Mouse (Mus musculus) ovary, postnatal 10 days (tissue): ENCODE measurements at regions not wholly inside any gene's neighbourhood (a gene's known extent, or its start where the extent isn't known, plus 50 kb on each side); places are given as distances from the start of the nearest gene placed in this dataset.

Experiments used
- DNase-seq: peaks from one replicate; pipeline ENCODE4 v3.0.0; 2022; ENCODE audit warnings: low spot score

DNA sequence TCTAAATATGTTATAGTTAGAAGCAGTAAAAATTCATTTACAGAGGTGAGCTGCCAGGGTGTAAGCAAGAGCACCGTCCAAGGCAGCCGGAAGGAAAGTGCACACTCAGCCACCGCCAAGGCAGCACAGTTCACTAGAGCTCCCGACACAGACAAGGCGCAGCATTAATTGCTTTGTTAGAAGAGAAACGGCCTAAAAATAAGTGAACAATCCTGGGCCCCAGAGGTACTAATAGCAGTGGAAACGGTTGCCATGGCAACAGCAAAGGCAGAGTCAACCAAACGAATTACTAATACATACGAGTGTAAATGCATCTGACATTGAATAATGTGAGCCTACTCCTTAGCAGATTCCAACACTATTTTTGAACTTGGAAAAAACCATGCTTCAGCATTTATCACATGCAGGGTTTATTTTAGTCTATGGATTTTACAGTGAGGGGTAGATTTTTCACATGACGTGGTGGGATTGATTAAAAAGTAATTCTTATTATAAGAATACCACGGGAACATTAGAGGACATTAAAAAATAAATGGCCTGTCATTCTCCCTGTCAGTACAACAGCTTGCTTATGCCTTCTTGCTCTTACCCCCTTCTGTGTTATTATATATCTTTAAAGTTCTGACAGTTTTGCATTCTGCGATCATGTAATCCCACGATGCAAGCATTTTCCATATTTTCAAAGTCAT lies 62.5 kb downstream of the Cavin4 start:
- no peak for DNase-seq

DNA sequence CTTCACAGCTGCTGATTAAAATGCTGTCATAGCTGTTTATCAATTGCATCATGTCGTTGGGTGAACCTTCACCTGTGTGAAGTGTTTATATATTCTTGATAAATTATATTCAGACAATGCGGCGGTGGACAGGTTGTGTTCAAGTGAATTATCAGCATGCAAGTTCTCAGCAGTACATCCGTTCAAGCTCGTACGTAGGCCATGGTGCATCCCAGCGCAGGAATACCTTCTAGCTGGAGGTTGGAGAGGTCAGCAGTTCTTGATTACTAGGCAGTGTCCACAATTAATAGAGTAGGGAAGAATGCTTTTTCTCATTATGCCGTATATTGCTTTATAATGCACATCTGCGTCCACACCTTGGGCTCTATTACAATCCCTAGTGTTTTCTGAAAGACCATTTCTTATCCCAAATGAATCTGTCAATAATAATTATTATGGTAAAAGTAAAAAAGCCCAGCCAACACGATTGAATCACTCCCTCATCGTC lies 63.1 kb downstream of the Cavin4 start:
- DNase-seq: no peak

DNA sequence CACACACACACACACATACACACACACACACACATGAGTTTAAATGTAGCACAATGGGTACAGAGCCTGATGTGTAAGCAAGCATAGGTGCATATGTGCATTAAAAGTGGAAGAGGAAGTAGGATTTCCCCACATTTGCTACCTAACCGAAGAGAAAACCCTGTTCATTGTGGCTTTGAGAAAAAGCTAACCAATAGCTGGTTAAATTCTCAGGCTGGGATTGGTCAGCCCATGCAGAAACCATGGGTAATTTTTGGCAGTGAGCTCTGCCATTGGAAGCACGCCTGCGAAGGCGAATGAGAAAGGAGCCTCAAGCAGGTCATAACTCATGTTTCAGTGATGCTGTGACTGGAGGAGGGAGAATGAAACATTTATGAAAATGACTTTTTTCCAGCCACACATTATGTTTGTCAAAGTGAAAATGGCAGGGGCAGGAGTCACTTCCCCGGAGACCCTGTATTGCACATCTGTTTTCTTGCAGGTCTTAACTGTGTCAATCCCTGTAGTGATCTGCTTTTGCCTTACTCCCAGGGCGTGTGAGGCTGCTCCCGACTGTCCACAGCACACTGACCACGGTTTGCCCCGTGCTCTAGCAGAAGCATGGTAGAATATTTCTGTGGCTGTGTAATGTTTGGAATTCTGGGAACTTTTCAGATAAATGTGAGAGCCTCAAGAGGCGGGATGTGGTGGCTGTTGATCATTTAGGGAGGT lies 71.7 kb downstream of the Cavin4 start:
- no peak for DNase-seq

DNA sequence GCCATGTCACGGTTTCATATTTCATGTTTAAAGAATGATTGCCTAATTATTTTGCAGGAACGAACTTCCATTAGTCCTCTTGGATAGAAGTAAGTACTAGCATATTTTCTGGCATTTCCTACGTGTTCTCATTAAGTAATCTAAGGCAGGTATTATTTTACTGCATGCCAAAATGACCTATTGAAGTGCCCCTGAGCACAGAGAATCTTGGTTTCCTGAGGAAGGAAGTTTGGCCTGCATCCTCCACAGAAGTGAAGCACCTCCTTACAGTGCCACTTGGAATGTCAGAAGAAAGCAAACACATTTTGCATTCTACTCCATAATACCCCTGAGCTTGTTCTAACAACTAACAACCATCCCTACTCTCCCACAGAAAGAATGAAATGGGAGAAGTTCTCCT lies 82.9 kb downstream of the Cavin4 start:
- no peak for DNase-seq

DNA sequence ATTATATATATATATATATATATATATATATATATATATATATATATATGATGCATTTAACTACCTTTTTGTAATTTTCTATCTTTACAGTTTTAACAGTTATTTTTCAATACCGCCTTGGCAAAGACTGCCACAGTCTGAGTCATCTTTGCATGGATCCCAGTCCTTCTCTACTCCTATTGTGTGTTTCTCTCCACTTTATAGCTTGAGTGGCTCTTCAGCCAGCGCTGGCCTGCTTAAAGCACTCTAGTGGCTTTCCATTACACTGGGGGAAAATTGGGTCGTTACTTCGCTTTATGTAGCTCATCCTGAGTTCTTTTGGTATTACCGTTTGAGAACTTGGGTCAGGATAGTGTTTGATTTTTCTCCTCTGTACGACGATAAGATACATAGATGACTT lies 86.3 kb downstream of the Cavin4 start:
- no peak for DNase-seq

DNA sequence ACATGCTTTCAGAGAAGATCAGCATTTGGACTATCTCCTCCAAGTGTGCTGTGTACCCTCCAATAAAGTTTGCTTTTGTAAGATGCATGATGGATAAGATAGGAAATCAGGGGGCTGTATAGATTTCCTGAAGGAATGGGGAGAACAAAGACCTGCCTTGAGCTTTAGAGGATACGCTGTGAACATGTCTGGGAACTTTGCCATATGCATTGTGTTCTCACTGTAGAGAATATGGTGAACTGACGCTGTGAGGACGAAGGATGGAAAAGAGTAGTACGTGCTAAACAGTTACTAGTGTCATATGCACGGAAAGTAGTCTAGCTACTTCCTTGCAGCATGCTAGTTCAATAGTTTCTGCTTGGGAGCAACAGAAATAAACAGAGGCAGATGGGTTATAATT lies 86.8 kb downstream of the Cavin4 start:
- no peak for DNase-seq

DNA sequence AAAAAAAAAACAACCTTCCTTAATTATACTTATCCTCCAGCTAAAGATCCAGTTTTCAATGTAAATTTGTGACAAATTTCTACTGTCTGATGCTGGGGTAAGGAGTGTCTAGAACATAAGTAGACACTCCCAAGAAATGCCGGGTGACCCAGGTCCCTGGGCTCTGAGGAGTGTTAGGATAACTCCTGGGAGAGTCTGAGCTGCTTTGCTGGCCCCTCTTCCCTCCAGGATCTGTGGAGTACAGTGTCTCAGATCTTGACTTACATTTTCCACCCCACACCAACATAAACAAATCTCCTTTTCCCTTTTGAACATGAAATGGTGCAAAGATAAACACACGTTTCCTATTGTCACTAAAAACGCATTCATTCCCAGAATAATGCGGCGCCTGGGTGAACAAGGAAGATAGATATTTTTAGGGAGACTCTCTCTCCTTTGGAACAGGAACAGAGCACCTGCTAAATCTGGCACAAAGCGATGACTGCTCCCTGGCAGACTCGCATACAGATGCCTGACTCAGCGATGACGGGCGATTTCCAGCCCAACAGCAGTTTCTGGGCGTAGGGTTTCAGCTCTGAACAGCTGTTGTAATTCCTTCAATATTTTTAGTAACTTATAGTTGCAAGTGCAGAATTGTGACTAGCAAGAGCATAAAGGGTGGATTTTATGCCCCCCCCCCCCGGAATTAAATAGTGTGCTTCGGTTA lies 91.3 kb downstream of the Cavin4 start:
- no peak for DNase-seq

DNA sequence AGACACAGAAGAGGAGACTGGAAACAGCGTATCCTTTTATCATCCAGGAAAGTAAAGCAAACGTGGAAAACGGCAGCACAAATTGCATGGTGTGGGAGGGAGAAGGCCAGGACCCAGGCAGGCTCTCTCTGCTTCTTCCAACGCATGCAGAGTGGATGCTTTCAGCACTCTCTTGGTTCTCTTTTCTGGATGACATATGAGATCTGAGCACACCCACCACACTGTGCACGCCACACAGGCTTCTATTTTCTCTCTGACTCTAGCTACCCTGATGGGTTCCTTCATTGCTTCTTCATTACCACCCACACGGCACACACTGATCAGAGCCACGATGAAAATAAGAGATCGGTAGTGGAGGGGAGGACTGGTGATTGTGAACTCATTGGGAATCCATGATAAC lies 97.3 kb downstream of the Cavin4 start:
- DNase-seq: no peak

DNA sequence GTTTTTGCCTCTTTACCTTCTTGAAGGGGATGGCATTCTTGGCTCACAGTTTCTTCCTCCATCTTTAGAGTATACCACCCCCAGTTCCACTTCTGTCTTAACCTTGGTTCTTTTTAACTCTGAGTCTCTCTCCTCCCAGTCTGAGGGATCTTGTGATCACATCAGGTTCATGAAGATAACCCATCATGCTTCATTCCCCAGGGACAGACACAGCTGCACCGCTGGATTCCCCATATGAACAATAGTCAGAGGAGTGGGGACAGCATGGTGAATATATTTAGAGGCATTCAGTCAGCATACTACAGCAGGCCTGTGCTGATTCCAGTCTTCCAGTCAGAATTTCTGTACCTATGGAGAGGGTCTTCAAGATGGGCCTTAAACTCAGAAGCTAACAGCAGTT lies 103.1 kb downstream of the Cavin4 start:
- no peak for DNase-seq

DNA sequence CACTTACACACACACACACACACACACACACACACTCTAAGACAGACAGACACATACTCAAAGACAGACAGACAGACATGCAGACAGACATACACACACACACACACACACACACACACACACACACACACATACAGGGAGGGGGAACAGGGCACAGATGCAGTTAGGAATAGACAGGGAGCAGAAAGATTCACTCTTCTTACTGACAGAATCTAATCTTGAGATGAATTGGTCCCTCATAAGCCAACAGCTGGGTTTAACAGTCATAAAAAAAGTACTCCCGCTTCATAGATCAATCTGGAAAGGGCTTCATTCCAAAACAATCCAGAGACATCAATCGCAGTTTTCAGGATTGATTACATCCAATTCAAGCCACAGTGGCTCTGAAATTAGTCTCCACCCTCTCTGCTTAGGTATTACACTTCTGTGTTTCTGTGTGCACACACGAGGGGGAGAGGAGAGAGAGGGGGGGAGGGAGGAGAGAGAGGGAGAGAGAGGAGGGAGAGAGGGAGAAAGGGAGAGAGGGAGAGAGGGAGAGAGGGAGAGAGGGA lies 107.2 kb downstream of the Cavin4 start:
- DNase-seq: no peak

DNA sequence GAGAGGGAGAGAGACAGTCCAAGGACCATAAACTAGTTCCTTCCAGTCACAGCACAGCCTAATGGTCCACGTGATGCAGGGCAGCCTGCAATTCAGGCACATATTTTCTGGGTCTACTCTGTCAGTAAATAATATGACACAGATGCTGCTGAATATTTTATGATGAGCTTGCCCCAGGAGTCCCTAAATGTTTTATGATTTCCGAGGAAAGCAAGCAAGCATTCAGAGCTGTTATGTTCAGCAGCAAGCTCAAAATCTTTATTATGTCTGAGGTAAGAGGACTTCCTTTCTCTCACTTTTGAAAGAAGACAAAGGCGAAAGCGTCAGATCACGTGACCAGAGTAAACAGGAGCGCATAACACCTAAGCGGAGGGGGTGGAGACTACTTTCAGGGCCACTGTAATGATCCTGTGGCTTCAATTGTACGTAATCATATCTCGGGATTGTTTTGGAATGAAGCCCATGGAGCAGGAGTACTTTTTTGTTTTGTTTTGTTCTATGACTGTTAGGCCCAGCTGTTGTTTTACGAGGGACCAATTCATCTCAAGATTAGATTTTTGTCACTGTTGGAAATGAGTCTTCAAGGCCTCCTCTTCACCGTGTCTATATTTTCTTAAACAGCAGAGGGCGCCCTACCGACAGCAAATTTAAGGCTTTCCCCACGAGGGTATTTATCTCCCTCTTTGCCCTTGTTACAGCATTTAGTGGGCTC lies 107.8 kb downstream of the Cavin4 start:
- DNase-seq: no peak

DNA sequence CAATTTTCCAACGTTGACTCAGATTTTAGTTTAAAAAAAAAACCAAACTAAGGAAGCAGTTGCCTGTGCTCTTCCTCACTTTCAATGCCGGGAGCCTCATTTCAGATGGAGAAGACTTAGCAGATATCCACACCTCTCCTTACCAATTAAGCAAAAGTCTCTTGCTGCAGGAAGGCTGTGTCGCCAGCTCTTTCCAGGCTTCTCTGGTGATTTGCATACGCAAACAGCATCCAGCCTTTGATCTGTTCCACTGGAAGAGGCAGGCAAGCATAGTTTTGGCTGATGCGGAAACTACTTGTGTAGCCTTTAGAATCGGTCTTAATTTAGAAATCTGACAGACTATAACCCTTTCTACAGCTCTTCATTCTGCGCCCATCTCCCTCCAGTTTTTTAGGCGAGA lies 108.5 kb downstream of the Cavin4 start:
- DNase-seq: no peak

DNA sequence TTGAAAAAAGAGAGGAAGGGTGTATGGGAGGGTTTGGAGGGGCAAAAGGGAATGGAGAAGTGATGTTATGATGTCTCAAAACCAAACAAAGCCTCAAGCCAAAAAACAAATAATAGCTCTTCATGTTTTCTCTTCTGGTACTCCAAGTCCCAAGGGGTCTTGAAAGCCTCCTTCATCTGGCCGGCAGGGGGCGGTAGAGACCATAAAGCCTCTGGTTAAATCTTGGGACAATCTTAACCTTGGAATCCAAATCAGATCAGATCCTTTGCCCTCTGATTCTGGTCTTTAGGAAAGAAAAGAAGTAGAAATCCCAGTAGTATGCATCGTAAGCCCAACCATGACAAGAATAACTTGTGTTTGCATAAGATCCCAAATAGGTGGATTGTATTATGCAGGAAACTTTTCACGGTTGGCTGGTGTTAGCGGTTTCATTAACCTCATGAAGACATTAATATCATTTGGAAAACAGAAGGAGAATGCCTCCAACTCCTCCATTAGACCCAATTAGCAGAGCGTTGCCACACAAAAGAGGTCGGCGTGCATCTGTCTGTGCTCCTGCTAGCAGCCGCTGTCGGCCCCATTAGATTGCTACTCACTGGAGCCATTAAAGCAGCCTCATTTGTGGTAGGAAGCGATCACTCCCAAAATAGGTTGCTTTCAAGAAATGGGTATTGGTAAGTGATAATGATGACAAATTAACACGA lies 116.0 kb downstream of the Cavin4 start:
- peak; percentile 42 for DNase-seq

DNA sequence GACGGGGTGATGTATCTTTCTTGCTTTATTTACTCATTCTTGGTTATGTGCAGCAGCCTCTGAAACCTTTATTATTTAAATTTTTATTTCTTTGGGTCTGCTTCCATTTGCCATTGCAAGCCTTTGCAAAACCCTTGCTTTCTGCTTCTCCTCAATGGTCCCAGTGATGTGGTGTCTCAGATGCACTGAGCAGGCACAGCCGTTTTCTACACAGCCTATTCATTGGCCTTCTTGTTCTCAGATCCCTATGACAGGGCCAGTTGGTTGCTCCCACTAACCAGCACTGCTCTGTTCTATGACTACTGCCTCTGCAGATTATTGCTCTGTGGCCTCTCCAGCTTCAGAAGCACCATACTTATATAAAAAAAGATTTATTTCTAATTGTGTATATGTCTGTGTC lies 116.6 kb downstream of the Cavin4 start:
- no peak for DNase-seq

DNA sequence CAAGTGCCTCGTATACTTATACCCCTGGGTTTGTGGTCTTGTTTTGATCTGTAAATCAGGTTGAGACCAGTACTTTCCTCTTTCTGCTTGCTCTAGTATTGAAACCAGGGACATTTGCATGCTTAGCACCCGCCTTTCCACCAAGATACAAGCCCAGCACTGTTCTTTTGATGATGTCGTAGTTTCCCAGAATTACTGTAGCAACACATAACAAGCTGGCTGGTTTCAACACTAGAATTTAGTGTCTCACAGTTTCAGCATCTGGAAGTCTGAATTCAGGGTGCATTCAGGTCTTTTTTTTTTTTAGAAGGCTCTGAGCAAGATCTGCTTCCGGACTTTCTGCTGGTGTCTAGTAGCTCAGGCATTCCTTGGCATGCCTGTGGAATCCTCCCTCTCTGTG lies 117.8 kb downstream of the Cavin4 start:
- DNase-seq: no peak

DNA sequence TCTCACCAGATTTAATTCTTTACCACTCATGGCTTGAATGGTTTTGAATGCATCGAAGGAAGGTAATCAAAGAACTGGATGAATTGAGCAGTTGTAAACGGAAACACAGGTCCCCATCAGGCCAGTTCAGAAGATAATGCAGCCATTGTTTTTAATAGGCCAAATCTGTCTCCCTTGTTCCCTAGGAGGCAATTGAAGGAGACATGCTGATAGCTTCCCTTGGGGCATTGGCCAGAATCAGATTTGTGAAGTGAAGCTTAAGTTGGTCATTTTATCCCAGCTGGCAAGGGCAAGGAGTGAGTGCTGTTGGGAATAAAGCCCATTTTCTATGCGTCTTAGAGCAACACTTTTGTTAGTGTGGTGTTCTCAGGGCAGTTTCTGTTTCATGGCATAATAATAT lies 119.4 kb downstream of the Cavin4 start:
- DNase-seq: no peak

DNA sequence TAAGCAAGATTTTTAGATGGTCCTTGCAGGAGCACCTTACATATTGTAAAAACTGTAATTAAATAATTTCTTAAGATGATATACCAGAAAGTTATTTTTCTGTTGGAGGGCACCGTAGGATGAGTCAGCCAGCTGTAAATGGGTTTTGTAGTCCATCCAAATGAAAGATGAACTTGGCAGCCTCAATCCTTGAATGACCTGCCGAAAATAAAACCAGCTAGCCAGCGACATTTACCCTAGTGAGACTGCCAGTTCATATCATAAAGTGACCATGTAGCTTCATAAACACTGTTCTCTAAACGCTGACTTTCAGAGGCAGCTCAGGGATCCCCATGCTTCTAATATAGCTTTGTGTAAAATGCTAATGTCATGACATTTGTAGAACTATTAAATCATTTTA lies 127.8 kb downstream of the Cavin4 start:
- DNase-seq: no peak

DNA sequence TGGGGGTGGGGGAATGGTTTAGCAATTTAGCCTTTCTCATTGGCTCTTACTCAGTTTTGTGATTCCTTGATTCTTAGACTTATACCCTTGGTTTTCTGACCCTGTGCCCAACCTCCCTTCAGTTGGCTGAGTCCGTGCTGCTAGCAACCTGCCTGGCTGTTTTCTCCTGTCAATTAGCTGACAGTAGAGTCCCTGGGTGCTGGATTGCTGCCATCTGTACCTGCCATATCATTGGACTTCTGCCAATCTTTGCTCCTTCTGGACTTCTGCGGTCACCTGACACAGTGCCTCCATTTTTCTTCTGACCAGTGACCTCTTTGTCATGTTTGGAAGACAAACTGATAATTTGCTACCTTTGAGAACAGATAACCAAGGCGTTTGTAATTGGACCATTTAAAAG lies 140.5 kb downstream of the Cavin4 start:
- DNase-seq: no peak

DNA sequence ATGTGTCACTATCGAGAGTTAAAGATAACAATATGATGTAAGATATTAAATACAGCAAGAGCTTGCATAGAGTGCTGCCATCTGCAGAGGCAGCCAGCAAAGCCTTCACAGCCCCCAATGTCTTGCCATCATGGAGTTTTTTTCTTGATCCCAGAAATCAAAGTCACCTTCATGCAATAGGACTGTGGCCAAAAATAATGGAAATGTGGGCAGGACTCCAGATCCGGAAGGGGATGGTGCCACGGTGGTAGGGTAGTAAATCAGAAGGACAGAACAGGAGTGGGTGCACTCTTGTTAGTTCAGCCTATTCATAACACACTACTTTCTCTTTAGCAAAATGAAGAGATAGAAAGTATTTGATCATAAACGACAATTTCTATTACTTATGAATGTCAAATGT lies 145.3 kb downstream of the Cavin4 start:
- DNase-seq: no peak

DNA sequence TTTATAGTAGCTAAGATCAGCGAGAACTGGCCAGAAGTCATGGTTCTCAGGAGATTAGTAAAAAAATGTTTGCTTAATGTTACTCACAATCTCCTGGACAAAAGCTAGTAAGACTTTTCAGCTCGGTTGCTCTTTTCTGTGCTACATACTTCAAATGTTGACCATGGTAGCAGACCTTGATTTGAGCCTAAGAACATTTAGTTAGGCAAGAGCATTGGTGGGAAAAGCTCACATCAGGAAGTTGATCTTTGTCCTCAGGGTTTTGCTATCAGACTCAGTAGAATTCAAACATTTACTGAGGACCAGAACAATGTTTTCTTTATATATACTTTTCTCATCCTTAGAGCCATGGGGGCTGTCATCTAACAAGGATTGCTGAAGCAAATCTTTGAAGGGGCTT lies 170.4 kb downstream of the Cavin4 start:
- no peak for DNase-seq

DNA sequence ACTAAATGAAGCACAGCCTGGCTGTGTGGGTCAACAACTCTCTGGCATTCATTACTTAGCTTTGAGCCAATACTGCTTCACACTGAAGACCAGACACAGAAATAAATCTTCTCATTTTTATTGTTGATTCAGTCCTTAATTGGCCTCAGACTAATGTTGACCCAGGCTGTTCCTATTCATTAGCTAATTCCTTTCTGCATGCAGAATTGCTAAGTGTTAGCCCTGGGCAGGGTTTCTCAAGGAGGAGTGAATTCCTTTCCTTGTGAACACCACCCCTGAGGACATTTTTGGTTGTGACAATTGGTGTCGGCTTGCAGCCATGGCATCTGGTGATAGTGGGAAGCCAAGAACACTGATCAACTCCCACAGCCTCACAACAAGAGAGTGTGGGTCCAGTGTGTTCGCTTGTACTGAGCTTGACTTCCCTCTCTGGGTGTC lies 179.5 kb downstream of the Cavin4 start:
- no peak for DNase-seq

DNA sequence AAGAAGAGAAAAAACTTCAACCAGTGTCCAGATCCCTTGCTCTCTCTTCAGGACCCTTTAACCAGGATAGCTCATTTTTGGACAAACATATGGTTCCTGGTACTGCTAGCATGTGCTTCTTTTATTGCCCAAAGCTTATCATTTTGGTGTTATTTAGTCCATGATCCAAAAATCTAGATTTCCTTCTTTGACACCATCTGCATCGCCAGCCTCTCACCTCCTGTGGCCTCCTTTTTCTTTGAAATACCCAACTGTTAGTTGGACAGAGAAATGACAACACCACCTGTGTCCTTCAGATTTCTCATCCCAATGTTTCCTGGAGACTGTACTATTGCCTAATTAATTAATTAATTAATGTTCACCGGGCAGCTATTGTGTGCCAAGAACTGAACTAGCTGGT lies 188.0 kb upstream of the Plppr1 start:
- no peak for DNase-seq
